Mouse (Mus musculus) stomach, embryonic 15.5 days (tissue): Measurements from ENCODE around the gene Vwf. TPM values are rescaled to one million over a fixed set of nuclear protein-coding genes. Genes with fewer than 3 reads are reported as not detected.

Experiments
- ATAC-seq: fragments of 200-750 bp; cut with Nextera tagmentation; 2 replicates; pipeline ENCODE4 v1.8.0; 2017; ENCODE audit warnings: low read depth, moderate number of reproducible peaks, moderate TSS enrichment; ENCODE audit not compliant: insufficient read depth, low FRiP score
- H3K27ac ChIP-seq: fragments of 300-500 bp; sonication (generic); 2 replicates; pipeline ENCODE4 v1.5.1; 2015; ENCODE audit warnings: mild to moderate bottlenecking, inconsistent platforms
- H3K27me3 ChIP-seq: fragments of 300-500 bp; sonication (generic); replicated peaks from 2 replicates; pipeline ENCODE4 v1.6.1; 2015; ENCODE audit warnings: inconsistent platforms
- H3K36me3 ChIP-seq: fragments of 300-500 bp; sonication (generic); 2 replicates; pipeline ENCODE4 v1.6.1; 2015; ENCODE audit warnings: inconsistent platforms
- H3K4me1 ChIP-seq: fragments of 300-500 bp; sonication (generic); 2 replicates; pipeline ENCODE4 v1.6.1; 2015; ENCODE audit warnings: inconsistent platforms
- H3K4me2 ChIP-seq: fragments of 300-500 bp; sonication (generic); 2 replicates; pipeline ENCODE4 v1.6.1; 2015; ENCODE audit warnings: mild to moderate bottlenecking, inconsistent platforms
- H3K4me3 ChIP-seq: fragments of 300-500 bp; sonication (generic); replicated peaks from 2 replicates; pipeline ENCODE4 v1.5.1; 2015; ENCODE audit warnings: inconsistent platforms
- H3K9ac ChIP-seq: fragments of 300-500 bp; sonication (generic); 2 replicates; pipeline ENCODE4 v1.6.1; 2015; ENCODE audit warnings: inconsistent platforms
- H3K9me3 ChIP-seq: fragments of 300-500 bp; sonication (generic); 2 replicates; pipeline ENCODE4 v1.6.1; 2016; ENCODE audit warnings: inconsistent platforms
- WGBS: fragments of 180-500 bp; shearing (Covaris S2); methylation state at CpG from one replicate; pipeline ENCODE4 v1.1.7; 2015; 5-methylcytosine and 5-hydroxymethylcytosine counted together
- polyA plus RNA-seq: library from polyadenylated mRNA; unstranded; fragments of >200 nt; fragmentation: Nextera tagmentation; extraction: Ambion mirVana; gene quantifications from 2 replicates; pipeline ENCODE4 v1.2.1, GENCODE M21; 2015

The Vwf gene
- polyA plus RNA-seq, 1 experiment from 2014 or later = 6.6 TPM

DNA sequence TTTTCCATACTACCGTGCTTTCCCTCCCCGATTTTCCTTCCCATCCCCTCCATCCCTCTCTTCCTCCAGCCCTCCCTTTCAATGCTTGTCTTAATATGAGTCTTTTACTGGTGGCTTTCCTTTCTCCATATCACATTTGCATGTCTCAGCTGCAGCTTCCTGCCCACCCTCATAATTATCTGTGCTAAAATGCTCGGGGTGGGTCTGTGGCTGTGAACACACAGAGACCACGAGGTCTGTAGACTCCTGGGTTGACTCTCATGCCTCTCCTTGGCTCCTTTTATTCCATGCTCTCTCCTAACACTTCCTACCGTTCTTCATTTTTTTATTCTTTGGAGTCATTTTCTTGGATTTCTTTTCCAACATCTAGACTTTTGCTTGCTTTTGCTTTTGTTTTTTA is 3.6 kb downstream of the Vwf start:
- H3K4me3 ChIP-seq = no peak overlapping the region
- no peak for ATAC-seq
- no peak overlapping the region for H3K27ac ChIP-seq
- no peaks in the 10 kb centered on the region for H3K9me3 ChIP-seq
- H3K4me2 ChIP-seq = no peak overlapping the region
- H3K36me3 ChIP-seq = no peaks in the 10 kb centered on the region
- H3K4me1 ChIP-seq = no peaks in the 10 kb centered on the region
- H3K27me3 ChIP-seq = no peaks in the 10 kb centered on the region
- WGBS = 64% methylated on average over 5 of the region's 5 CpGs
- no peak overlapping the region for H3K9ac ChIP-seq

DNA sequence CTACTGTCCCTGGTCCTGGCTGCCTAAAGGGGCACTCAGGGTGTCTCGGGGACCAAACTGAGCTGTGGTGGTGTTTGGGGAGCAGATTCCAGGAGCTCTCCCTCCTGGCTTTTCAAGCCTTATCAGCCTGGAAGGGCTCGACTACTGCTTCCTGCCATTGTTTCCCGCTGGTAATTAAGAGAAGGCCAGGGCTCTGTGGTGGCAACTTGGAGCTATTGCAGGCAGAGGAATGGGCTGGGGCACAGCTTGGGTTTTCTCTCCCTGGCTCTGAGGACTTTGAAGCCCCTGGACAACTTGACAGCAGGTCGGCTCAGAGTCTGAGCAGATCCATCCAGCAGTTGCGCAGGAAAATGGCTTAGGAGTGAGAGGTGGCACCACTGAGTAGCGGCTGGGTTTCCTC is 6.2 kb downstream of the Vwf start:
- H3K4me3 ChIP-seq = no peak overlapping the region
- H3K36me3 ChIP-seq = no peaks in the 10 kb centered on the region
- H3K27ac ChIP-seq = no peak overlapping the region
- no peaks in the 10 kb centered on the region for H3K4me1 ChIP-seq
- no peaks in the 10 kb centered on the region for H3K9me3 ChIP-seq
- H3K9ac ChIP-seq = no peak overlapping the region
- H3K4me2 ChIP-seq = no peak overlapping the region
- ATAC-seq = no peak
- WGBS = 55% methylated on average over 6 of the region's 6 CpGs
- no peaks in the 10 kb centered on the region for H3K27me3 ChIP-seq

- no peak overlapping the region for H3K4me3 ChIP-seq
- H3K36me3 ChIP-seq = no peaks in the 10 kb centered on the region
- no peaks in the 10 kb centered on the region for H3K27me3 ChIP-seq
- no peak for ATAC-seq
- no peak overlapping the region for H3K9ac ChIP-seq
- WGBS = 72% methylated on average over 4 of the region's 4 CpGs
- H3K4me2 ChIP-seq = no peak overlapping the region
- H3K9me3 ChIP-seq = no peaks in the 10 kb centered on the region
- H3K27ac ChIP-seq = no peak overlapping the region
- H3K4me1 ChIP-seq = no peaks in the 10 kb centered on the region
These were observed 7.0 kb downstream of the Vwf start for GRCm38 (mm10) chr6:125553551-125553950.

DNA sequence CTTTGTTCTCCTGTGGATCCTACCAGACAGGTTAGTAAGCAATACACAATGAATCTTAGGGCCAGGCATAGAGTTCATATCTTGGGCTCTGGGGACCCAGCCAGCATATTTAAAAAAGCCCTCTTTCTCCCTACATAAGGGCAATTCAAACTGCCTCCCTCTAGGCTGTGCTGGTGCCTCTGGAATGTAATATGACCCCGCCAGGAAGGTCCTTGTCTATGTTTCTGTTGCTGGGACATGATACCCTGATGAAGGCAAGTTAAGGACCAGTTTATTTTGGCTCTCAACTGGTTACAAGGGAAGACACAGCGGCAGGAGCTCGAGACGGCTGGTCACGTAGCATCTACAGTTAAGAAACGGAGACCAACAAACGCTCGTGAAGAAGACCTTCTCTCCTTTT is 12.3 kb downstream of the Vwf start:
- ATAC-seq = no peak
- H3K4me1 ChIP-seq = no peaks in the 10 kb centered on the region
- H3K9ac ChIP-seq = no peak overlapping the region
- no peak overlapping the region for H3K4me2 ChIP-seq
- no peaks in the 10 kb centered on the region for H3K36me3 ChIP-seq
- H3K27me3 ChIP-seq = no peaks in the 10 kb centered on the region
- 77% methylated on average over 8 of the region's 8 CpGs for WGBS
- H3K27ac ChIP-seq = no peak overlapping the region
- H3K9me3 ChIP-seq = no peaks in the 10 kb centered on the region
- H3K4me3 ChIP-seq = no peak overlapping the region

GRCm38 (mm10) chr6:125561031-125561430 is 14.5 kb downstream of the Vwf start:
- Histone ChIP-seq H3K4me2 (no peak overlapping the region), H3K36me3 (no peaks in the 10 kb centered on the region), H3K4me3 (no peak overlapping the region), H3K27ac (no peak overlapping the region), H3K27me3 (no peaks in the 10 kb centered on the region), H3K4me1 (no peaks in the 10 kb centered on the region), H3K9me3 (no peaks in the 10 kb centered on the region), H3K9ac (no peak overlapping the region)
- WGBS = 68% methylated on average over 5 of the region's 5 CpGs
- ATAC-seq = peak; percentile 56; the same call in 1 of the 2 replicates

DNA sequence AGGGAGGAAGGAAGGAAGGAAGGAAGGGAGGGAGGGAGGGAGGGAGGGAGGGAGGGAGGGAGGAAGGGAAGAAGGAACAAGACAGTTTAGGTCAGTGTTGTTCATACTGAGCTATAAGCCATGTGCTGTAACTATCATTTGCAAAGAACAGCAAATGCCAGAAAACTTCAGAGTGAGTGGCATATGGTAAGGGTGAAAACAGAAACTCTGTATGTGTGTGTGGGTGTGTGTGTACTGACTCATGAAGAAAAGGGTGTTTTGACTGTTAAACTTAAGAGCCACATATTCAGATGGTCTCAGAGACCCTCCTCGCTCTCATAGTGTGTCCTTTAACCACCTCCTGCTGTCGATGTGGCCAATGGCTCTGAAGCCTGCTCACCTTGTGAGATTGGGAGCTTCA is 14.9 kb downstream of the Vwf start:
- WGBS = 93% methylated on average over 2 of the region's 2 CpGs
- ATAC-seq = no peak
- no peaks in the 10 kb centered on the region for H3K4me1 ChIP-seq
- no peaks in the 10 kb centered on the region for H3K27me3 ChIP-seq
- no peak overlapping the region for H3K4me3 ChIP-seq
- no peak overlapping the region for H3K9ac ChIP-seq
- H3K27ac ChIP-seq = no peak overlapping the region
- no peak overlapping the region for H3K4me2 ChIP-seq
- no peaks in the 10 kb centered on the region for H3K36me3 ChIP-seq
- H3K9me3 ChIP-seq = no peaks in the 10 kb centered on the region

DNA sequence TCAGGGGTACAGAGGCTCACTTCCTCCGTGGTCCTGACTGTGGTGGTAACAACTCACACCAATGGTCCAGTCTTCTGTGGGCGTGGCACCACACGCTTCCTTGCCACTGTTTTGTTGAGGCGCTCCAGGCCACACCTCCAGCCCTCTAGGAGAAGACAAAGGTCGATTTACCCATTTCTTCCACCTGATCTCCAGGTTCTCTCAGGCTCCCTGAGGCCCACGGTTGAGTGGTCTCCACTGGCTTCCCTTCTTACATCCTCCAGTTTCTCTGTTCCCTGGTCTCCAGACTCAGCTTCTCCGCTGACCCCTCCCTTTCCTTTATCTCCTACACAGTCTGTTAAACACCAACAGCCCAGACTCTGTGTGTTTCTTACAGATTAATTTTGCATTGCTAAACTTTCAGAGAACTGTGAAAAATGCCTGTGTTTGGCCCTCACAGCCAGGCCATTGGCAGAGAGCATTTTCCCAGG is 18.3 kb downstream of the Vwf start:
- H3K9me3 ChIP-seq = no peaks in the 10 kb centered on the region
- H3K4me3 ChIP-seq = no peak overlapping the region
- H3K4me2 ChIP-seq = no peak overlapping the region
- H3K36me3 ChIP-seq = no peaks in the 10 kb centered on the region
- no peak overlapping the region for H3K27ac ChIP-seq
- no peaks in the 10 kb centered on the region for H3K4me1 ChIP-seq
- WGBS = 69% methylated on average over 7 of the region's 7 CpGs
- ATAC-seq = peak; percentile 85
- no peak overlapping the region for H3K9ac ChIP-seq
- H3K27me3 ChIP-seq = no peaks in the 10 kb centered on the region

DNA sequence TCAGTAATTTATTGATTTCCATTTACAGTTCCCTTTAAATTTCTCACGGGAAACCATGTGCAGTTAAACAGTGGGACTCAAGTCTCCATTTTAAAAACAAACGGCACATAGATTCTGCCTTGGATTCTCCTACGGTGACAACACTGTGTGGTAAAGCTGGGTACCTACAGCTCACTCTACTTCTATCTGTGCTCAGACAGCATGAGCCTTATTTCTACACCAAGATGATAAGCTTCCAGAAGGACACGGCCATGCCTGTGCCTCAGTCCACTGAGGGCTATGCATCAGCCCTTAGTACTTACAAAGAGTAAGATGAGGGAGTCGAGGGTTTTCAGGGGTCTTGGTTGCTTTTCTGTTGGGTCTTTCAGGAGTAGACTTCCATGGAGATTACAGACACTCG is 18.8 kb downstream of the Vwf start:
- no peak overlapping the region; the same call in 1 of the 2 replicates for H3K27ac ChIP-seq
- no peaks in the 10 kb centered on the region for H3K9me3 ChIP-seq
- no peaks in the 10 kb centered on the region for H3K27me3 ChIP-seq
- H3K36me3 ChIP-seq = no peaks in the 10 kb centered on the region
- no peaks in the 10 kb centered on the region for H3K4me1 ChIP-seq
- H3K4me3 ChIP-seq = no peak overlapping the region
- no peak overlapping the region for H3K9ac ChIP-seq
- WGBS = 75% methylated on average over 6 of the region's 6 CpGs
- no peak overlapping the region for H3K4me2 ChIP-seq
- peak; percentile 64; the same call in 1 of the 2 replicates for ATAC-seq

DNA sequence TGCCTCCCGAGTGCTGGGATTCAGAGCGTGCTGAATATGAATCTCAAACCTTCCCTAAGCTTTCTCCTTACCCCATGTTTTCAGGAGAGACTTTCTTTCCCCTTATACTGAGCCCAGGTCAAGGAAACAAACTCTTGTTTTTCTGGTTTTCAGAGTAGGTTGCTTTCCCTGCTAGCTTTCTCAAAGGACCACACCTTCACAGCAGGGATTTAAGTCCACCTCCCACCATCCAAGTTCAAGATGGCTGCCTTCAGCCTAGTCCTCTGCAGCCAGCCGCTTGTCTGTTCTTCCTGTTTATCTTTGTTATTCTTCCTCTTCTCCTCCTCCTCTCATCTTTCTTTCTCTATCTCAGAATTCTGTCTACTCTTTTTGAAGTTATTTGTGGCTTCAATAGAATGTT is 20.1 kb downstream of the Vwf start:
- Histone ChIP-seq H3K9me3 (no peaks in the 10 kb centered on the region), H3K9ac (no peak overlapping the region), H3K4me1 (no peaks in the 10 kb centered on the region), H3K27me3 (no peaks in the 10 kb centered on the region), H3K4me3 (no peak overlapping the region), H3K4me2 (no peak overlapping the region), H3K36me3 (no peaks in the 10 kb centered on the region), H3K27ac (no peak overlapping the region)
- WGBS = 85% methylated on average over 3 of the region's 3 CpGs
- no peak for ATAC-seq

- 59% methylated on average over 2 of the region's 2 CpGs for WGBS
- H3K4me3 ChIP-seq = no peak overlapping the region
- ATAC-seq = no peak
- no peak overlapping the region for H3K9ac ChIP-seq
- no peaks in the 10 kb centered on the region for H3K36me3 ChIP-seq
- H3K4me1 ChIP-seq = peaks cover 11% of the 10 kb centered on the region
- no peak overlapping the region for H3K4me2 ChIP-seq
- H3K27me3 ChIP-seq = no peaks in the 10 kb centered on the region
- no peak overlapping the region for H3K27ac ChIP-seq
- no peaks in the 10 kb centered on the region for H3K9me3 ChIP-seq
These were observed 21.8 kb downstream of the Vwf start for GRCm38 (mm10) chr6:125568381-125568780.

DNA sequence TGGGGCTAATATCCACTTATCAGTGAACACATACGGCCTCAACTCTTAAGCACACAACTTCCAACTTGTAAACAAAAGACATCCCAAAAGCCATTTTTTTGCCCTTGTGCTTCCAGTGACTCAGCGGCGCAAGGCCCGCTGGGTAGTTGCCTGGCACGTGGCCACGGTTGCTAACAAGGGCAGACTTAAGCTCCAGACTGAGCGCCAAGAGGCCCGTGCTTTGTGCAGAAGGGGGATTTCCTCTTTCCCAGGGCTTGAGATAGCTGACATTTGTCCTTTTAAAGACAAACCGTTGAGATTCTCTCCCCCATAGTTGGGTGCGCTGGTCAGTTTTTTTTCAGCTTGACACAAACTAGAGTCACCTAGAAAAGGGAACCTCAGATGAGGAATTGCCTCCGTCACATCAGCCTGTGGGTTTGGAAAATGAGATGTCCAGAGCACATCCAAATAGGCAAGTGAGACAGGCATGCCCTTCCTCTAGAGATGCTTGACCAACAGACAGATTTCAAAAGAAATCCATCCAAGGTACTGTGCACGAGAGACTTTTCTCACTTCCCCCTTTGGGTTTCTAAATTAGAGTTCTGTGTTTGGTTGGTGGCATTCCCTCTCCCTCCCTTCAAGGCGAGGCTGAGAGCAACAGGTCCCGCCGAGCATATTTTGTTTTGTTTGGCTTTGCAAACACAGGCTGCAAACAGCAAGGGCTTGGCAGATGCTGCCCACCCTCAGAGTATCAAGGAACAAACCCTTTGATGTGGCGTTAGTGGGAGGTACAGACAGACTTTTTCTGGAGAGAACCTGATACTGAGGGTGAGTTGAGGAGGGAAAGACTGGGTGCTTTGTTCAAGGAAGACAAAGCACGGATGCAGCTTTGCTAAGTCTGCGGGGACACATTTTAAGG is 26.0 kb downstream of the Vwf start:
- ATAC-seq = peak; percentile 5; the same call in 1 of the 2 replicates
- H3K9ac ChIP-seq = no peak overlapping the region; the same call in 1 of the 2 replicates
- WGBS = 19% methylated on average over 18 of the region's 18 CpGs

GRCm38 (mm10) chr6:125573189-125573928 is 26.8 kb downstream of the Vwf start:
- ATAC-seq = peak; percentile 97
- Histone ChIP-seq H3K4me1 (peaks cover 23% of the 10 kb centered on the region), H3K27me3 (no peaks in the 10 kb centered on the region), H3K36me3 (no peaks in the 10 kb centered on the region), H3K4me2 (peak overlapping the region; percentile 64), H3K9ac (no peak overlapping the region; the same call in 1 of the 2 replicates), H3K27ac (peak overlapping the region; percentile 84), H3K9me3 (no peaks in the 10 kb centered on the region), H3K4me3 (peak overlapping the region; percentile 33)
- WGBS = 2% methylated on average over 14 of the region's 14 CpGs

More for the DNA sequence above, 26.0 kb downstream of the Vwf start:
- Histone ChIP-seq H3K4me2 (peak overlapping the region; percentile 64), H3K9me3 (no peaks in the 10 kb centered on the region), H3K4me1 (peaks cover 20% of the 10 kb centered on the region), H3K27ac (peak overlapping the region; percentile 84), H3K27me3 (no peaks in the 10 kb centered on the region), H3K36me3 (no peaks in the 10 kb centered on the region), H3K4me3 (peak overlapping the region; percentile 33)
